Mouse (Mus musculus) naive thymus-derived CD4-positive, alpha-beta T cell, adult 2 months (primary cell): ENCODE measurements around the gene Mok.

Experiments used
- DNase-seq: peaks from one replicate; pipeline ENCODE4 v3.0.0-alpha.2; 2011; ENCODE audit warnings: low read depth

The Mok gene

DNA sequence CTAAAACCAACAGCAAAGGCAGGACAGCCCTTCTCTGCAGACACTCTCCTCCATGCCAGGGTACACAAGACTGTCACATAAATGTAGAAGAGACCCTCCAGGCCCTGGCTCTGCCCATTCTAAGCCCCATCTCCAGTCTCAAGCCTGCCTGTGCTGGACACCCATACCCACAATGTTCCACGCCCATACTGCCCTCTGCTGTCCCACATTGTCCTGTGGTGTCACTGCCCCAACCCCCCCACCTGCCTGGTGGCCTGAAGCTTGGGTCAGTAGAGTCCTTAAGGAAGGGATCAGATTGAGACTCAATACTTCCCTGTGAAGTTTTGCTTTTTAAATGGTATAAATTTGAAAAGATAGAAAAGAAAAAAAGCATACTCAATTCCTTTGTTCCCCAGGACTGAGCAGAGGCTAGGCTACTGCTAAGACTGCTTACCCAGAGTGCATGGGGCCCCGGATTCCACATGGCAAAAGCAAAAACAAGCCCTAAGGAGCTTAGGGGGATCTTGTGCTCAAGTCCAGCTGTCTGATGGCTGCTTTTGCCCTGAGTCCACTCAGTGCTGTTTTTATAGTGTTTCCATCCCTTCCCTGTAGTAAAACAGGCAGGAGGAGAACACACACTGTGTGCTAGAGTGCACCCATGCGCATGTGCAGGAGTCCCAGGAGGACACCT lies 34.3 kb downstream of the Mok start:
- DNase-seq, result no peak

DNA sequence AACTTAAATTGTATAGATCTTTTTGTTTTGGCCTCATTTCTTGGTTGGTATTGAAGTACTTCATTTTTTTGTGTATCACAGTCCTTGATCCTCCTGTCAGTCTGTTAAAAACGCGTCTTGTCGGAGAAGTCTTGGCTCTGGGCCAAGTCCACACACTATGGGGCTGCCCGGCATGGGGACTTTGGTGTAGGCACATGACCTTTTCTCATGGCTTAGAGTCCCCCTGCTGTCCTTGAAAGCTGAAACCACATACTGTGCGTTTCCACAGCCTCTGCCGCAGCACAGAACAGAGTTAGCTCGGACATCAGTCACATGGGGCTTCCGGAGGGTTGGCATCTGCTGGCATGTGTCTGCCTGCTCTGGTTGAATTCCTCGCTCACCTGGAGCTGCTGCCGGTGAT lies 36.5 kb downstream of the Mok start:
- no peak for DNase-seq

DNA sequence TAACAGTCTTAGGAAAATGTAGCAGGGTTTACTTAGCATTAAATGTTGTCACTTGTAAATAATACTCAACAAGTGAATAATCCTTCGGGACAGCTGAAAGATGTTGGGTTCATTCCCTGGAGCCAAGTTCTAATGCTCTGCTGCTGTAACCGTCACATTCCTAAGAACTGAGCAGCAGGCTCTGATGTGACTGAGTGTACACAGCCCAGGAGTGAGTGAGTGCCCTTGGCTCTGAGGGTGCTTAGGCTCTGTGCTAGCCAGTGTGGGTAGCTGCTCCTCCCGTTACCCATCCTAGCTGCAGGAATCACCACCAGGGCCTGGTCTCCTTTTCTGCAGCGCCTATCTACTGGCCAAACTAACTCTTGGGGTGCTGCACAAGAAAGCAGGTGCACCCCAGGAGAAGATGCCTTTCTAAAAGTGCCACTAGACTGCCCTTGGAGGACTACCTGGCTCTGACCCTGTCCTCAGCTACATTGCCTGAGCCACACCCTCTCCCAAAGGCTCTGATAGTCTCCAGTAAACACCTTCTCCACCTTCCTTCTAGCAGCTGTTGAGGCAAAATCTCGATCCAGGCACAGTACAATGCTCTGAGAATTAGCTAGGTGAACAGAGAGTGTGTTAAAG lies 38.0 kb downstream of the Mok start:
- DNase-seq, result no peak

DNA sequence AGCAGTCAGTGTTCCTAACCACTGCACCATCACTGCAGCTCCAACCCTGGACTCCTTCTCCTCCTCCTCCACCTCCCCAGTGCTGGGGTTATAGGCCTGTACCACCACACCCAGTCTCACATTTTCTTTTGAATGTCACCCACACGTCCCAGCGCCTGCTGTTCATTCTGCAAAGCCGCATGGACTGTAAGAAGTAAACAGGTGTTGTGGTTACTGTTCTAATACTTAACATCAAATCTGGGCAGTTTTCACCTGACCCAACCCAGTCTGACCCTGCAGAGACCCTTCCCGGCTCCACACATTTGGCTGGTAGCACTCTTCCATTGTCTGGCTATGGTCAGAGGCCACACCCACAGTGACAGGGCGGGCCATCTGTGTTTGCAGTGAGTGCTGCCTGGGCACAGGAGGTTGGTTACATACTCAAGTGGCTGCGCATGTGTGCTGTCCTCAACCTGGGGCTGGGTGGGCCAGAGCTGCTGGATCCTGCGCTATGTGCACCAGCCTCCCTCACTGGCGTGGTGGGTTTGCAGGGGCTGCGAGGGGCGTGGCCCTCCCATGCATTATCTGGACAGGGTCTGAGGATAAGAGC lies 38.8 kb downstream of the Mok start:
- no peak for DNase-seq

DNA sequence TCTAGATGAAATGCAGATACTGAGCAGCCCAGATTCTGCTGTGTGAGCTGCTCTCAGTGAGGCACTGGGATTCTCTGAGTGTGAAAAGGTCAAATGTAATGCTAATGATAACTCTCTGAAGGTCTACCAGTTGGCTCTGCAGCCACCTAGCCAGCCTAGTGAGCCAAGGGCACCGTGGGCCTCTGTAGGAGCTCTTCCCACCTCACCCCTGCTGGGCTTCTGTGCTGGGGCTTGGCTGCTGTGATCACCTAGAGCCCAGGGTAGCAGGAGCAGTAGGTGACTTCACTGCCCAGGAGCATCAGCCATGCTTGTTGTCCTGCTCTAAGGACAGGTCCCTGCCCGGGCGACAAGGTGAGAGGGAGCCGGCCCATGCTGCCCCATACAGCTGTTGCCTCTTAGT lies 41.5 kb downstream of the Mok start:
- DNase-seq, result no peak

DNA sequence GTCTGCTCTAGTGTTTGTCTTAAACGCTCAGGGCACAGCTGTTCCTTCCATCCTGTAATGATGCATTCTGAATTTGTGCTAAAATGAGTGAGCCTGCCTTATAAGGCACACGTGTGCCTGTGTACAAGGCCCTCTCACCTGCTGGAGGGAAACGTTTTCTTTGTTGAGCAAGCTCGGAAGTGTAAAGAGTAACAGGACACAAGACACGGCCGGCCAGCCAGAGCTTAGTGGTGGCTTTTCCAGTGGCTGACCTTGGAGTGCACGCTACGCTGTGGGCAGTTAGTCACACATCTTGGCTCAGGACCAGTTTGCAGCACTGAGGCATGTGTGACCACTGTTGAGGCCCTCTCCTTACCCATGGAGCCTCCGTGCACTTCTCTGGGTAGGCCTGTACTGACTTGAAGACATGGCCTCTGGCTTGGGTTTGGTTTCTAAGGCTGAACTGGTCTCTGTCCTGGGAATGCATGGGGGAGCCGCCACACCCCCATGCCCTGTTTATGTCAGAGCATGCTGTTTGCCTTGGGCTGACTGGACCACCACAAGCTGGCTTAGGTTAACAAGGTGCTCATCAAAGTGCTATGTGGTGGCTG lies 42.8 kb downstream of the Mok start:
- no peak for DNase-seq

DNA sequence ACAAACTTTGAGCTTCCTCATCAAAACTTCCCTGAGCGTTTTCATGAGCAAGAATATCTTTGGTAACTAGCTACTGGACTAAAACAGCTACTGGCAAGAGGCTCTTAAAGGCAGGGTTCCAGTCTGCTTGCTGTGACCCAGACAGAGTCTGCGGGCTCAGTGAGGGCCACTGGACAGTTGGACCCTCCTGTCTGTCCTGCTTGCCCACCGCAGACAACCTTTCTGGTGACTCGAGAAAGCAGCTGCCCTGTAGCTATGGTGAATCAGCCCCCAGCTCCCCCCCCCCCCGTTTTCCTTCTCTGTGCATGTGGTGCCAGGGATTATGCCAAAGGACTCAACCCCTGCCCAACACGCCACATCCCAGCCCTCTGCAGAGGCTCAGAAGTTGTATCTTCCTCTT lies 43.5 kb downstream of the Mok start:
- DNase-seq, result no peak

DNA sequence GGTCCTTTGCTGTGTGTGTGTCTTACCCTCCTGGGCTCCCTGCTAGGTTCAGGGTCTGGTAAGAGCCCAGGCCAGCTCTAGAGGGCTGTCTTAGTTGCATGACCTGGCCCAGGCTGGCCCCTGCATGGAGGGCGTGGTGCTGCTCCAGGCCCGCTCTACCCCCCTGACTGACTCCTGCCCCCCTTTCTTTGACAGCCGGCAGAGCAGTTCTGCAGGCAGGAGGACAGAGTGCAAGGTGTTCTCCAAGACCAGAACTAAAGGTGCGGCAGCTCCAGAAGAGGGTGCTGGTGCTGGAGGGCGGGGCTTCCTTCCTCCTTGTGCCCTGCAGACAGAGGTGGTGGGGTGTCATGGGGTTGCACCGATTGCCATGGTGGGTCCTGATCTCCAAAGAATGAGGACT lies 44.0 kb downstream of the Mok start:
- no peak for DNase-seq

DNA sequence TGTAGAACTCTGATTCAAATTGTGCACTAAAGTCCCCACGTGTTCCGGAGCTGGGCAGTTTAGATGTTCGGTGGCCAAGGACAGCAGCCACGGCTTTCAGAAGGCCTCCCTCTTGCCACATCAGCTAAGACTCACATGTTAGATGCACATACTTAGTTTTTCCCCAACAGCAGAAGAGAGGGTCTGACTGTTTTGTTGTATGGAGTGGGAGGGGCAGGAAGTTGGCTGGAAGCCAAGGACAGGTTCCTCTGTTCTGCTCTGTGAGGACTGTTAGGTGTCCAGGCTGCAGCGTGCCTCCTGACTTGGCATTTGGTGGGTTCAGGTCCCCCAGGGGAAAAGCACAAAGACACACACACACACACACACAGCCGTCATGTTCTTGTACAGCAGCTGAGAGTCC lies 45.7 kb downstream of the Mok start:
- peak; percentile 29 for DNase-seq

DNA sequence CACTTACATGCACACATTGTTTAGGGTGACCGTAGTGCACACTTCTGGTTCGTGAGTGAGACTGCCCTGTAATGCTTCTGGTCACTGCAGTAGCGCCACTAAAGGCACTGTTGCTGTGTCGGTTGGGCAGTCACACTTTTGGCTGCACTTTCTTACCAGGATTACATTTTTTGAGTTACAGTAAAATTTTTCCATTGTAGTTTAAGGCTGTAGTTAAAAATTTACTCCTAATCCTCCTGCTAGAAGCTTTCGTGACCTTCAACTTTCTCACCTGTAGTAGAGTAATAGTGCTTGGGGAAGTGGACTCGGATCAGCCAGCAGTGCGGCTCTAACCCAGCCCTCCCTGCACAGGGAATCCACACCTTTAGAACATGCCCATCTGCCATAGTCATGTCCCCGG lies 49.7 kb downstream of the Mok start:
- DNase-seq, result no peak

DNA sequence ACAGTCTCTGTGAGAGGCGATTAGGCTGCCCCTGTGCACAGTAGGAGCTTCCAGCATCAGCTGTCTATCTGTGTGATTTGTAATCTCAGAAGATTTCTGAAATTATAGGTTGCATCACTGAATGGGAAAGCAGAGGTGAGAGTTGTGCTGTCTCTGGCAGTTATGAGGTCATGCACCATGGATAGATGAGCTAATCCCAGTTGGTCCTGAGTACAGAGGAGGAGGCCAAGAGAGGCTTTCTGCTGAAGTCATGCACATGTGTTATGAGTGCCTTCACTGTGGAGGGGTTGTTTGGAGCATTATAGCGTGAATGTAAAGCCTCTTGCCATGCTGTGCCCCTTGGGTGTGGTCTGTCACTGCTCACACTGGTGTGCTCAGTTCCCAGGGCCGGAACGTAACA lies 50.2 kb downstream of the Mok start:
- no peak for DNase-seq

DNA sequence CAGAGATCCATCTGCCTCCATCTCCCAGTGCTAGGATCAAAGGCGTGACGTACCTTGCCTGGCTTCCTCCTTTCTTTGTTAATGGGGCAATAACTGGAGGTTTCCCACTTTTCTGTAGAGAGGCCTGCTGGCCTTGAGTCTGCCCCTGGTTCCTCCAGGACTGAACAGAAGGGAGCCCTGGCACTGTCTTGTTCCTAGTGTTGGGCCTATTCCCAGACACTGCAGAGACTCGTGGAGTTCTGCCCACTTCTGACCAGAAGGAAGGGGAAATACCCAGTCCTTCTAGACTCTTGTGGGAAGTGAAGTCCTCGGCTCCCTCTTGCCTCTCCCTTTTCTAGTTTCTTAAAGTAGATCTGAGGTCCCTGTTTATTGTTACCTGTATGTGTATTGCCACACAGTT lies 54.5 kb downstream of the Mok start:
- DNase-seq, result no peak

DNA sequence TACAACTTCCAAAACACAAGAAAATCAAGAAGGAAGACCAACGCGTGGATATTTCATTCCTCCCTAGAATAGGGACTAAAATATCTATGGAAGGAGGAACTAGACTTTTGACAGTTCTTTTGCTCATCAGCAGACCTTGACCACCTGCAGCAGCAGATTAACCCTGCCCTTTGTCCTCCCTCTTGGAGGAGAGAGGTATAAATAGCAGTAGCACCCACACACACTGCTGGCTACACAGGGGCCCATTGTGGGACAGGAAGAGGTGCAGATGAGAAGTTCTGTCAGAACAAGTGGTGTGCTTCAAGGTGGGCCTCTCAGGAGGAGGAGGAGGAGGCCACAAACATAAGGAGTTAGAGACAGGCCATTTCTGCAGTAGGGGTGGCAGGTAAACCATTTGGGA lies 56.5 kb downstream of the Mok start:
- DNase-seq, result no peak

DNA sequence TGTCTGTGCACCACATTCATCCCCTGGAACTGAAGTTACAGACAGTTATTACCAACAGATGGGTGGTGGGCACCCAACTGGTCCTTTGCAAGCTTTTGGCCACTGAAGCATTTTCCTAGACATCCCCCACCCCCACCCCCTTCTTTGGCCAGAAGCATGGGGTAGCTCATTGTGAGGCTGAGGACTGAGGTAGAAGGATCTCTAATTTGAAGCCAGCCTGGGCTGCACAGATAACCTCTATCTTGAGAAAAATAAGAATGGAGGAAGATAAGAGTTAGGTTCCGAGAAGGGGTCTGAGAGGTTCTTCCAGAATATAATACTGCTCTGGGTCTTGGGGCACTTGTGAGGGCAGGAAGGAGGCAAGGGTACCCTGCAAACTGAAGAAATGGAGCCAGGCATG lies 58.5 kb downstream of the Mok start:
- no peak for DNase-seq

DNA sequence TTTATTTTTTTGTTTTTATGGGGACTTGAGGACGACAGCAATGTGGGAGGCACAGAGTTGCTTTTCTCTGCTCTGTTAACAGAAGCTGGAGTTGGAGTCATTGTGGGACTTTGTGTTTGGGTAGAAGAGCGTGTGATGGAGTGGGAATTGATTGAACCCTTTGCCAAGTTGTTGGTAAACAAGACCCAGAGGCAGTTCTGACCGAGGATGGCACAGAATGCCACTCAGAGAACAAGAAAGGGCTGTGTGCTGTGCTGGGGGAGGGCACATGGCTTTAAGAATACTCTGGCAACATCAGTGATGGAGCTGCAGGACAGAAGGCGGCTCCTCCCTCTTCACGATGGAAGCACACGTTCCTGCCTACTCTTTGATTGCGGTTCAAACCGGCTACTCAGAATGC lies 59.6 kb downstream of the Mok start:
- DNase-seq, result no peak

DNA sequence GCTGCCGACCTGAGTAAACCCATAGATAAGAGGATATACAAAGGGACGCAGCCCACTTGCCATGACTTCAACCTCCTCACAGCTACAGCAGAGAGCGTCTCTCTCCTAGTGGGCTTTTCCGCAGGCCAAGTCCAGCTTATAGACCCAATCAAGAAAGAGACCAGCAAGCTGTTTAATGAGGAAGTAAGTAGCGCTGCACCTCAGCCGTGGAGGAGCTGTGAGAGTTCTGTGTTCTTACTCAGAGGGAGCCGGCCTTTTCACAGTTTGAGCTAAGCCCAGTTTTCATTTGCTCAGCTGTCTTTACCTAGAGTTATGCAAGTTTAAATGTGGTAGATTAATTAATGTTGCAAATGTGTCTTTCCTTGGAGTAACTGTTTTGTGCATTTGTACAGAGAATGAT lies 61.4 kb downstream of the Mok start:
- DNase-seq, result no peak

DNA sequence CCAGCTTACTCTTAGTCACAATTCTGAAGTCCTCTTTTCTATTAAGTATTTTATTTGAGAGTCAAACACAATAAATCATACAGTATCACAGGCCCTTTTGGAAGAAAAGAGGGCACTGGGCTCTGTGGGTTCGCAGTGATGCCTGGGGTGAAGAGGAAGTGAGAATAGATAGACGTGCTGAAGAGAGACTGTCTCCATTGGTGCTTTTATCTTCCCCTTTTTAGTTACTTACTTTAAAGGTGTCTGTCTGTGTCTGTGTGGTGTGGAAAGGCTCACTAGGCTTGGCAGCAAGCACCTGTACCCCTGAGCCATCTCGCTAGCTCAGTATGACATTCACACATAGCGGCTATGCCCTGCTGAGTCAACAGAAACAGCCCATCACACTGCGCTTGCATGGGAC lies 62.9 kb downstream of the Mok start:
- DNase-seq, result peak; percentile 28

DNA sequence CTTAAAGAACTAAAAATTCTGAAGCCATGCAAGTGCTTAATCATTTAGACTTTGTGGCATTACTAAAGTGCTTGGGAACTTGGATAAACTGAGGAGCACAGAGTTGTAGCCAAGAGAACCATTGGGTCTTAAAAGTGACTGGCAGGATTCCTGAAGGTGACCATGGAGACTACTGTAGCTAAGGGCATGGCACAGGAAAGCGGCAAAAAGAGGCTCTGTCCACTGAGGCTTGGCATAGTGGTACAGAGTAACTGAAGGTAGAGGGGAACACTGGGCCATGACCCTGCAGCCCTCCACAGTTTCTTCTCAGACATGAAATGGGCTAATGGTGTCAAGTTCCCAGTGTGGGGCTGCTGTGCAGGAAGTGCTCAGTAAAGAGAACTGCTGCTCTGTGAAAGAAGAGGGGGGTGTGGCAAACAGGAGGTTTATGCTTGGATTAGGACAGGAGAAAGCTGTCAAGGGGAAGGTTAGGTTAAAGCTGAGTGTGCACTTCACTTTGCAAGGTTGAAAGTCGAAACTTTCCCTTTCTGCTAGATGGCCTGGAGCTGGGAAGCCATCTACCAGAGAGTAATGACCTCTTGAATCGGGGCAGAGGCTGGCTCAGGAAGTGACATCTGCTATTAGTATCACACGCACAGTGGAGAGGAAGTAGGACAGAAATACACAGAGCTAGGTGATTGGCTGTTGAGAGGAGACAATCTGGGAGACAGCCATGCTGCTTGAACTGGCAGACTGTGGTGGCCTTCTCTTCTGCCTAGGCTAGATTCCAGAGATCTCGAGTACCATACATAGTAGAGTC lies 64.9 kb downstream of the Mok start:
- DNase-seq, result peak; percentile 46

DNA sequence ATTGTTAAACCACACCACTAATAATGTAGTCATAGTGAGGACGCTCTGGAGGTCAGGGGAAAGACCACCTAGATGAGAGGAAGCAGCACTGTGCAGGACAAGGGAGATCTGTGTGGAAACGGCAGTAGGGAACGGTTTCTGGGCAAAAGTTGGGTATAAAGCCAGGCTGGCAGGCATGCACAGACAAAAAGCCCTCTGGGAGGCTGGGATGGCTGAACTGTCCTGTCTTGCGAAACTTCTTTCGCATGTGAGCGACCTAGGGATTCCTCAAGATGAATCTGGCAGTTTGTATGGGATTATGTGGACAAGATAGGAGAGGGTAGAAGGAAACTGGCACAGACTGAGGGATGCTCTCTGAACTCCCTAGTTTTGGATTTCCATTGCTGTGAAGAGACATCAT lies 68.8 kb downstream of the Mok start:
- no peak for DNase-seq

DNA sequence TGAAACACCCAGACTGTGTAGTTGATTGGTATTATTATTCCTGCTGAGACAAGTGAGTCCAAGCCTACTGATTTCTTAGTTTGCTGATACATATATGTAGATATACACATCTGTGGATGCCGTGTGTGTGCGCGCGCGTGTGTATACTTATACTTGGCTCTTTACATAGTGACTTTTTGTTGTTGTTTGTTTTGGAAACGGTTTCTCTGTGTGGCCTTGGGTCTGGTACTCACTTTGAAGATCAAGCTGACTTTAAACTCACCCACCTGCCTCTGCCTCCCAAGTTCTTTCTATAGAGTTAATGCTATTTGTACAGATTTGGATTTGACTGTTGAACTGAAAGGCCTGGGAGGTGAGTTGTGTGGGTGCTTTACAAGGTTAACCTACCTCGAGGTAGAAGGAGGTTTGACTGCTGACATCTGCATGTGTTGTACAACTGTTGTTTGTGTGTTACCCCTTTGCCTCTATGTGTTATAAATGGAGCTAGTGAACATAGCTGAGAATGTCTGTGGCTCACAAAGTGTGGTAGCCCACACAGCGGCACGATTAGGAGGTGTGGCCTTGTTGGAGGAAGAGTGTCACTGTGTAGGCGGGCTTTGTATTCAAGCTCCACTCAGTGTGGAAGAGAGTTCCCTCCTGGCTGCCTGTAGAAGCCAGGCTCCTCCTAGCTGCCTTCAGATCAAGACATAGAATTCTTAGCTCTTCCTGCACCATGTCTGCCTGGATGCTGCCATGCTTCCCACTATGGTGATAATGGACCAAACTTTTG lies 70.1 kb downstream of the Mok start:
- peak; percentile 63 for DNase-seq

DNA sequence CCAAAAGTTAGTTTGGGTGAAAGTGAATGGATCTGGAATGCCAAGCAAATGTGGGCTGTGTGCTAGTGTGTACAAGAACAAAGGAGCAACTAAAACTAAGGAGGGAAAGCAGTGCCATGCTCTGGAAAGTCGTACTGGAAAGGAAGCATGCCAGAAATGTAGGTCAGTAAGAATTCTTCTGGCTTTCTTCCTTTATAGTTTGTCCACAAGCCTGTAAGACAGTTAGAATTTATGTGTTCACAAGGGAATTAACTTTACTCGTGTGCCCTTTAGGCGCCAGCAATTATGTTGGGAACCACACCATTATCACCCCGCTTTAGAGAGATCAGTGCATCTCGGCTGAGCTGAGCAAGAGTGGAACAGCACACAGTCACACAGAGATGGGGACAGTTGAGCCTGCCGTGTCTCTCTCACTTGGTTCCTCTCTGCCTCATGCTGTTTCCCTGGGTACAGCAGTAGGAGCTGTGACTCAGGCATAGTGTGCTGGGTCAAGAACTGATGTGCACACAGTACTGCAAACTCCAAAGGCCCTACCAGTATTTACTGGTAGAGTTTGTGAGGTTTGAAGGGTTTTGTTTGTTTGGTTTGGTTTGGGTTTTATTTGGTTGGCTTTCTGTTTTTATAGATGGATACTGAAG lies 71.0 kb downstream of the Mok start:
- DNase-seq, result no peak
